Mouse (Mus musculus): ENCODE results near the gene Dtnbp1.

Dtnbp1 gene

GRCm38 (mm10) chr13:44948320-44949250 is 53.4 kb downstream of the Dtnbp1 start:
- DNase-seq (ENCODE audit: low spot score), result no peak

GRCm38 (mm10) chr13:44946880-44947635 is 54.9 kb downstream of the Dtnbp1 start:
- DNase-seq (ENCODE audit: low spot score), result no peak

GRCm38 (mm10) chr13:44943618-44944017 is 58.3 kb downstream of the Dtnbp1 start:
- DNase-seq (ENCODE audit: low spot score), result no peak

GRCm38 (mm10) chr13:44939326-44940035 is 62.5 kb downstream of the Dtnbp1 start:
- DNase-seq (ENCODE audit: low spot score), result no peak

GRCm38 (mm10) chr13:44937681-44938080 is 64.3 kb downstream of the Dtnbp1 start:
- no peak for DNase-seq (ENCODE audit: low spot score)

GRCm38 (mm10) chr13:44933575-44933974 is 68.4 kb downstream of the Dtnbp1 start:
- DNase-seq (ENCODE audit: low spot score), result no peak

GRCm38 (mm10) chr13:44932307-44933264 is 69.4 kb downstream of the Dtnbp1 start:
- DNase-seq (ENCODE audit: low spot score), result no peak

- no peak for DNase-seq (ENCODE audit: low spot score)
Observed at GRCm38 (mm10) chr13:44926311-44926710, 75.6 kb downstream of the Dtnbp1 start.

GRCm38 (mm10) chr13:44925173-44925572 is 76.8 kb downstream of the Dtnbp1 start:
- DNase-seq (ENCODE audit: low spot score), result no peak

- DNase-seq (ENCODE audit: low spot score), result no peak
Observed at GRCm38 (mm10) chr13:44924042-44924441, 77.9 kb downstream of the Dtnbp1 start.

- DNase-seq (ENCODE audit: low spot score), result no peak
Observed at GRCm38 (mm10) chr13:44921721-44922120, 80.2 kb downstream of the Dtnbp1 start.

- DNase-seq (ENCODE audit: low spot score), result no peak
Observed at GRCm38 (mm10) chr13:44921095-44921494, 80.9 kb downstream of the Dtnbp1 start.

GRCm38 (mm10) chr13:44918269-44918668 is 83.7 kb downstream of the Dtnbp1 start:
- no peak for DNase-seq (ENCODE audit: low spot score)

GRCm38 (mm10) chr13:44917202-44917601 is 84.7 kb downstream of the Dtnbp1 start:
- no peak for DNase-seq (ENCODE audit: low spot score)

GRCm38 (mm10) chr13:44915945-44916344 is 86.0 kb downstream of the Dtnbp1 start:
- DNase-seq (ENCODE audit: low spot score), result no peak

GRCm38 (mm10) chr13:44915382-44915781 is 86.6 kb downstream of the Dtnbp1 start:
- DNase-seq (ENCODE audit: low spot score), result no peak

GRCm38 (mm10) chr13:44913560-44913959 is 88.4 kb downstream of the Dtnbp1 start:
- DNase-seq (ENCODE audit: low spot score), result no peak

- no peak for DNase-seq (ENCODE audit: low spot score)
Observed at GRCm38 (mm10) chr13:44912851-44913250, 89.1 kb downstream of the Dtnbp1 start.

GRCm38 (mm10) chr13:44908790-44909189 is 93.2 kb downstream of the Dtnbp1 start:
- DNase-seq (ENCODE audit: low spot score), result no peak

- DNase-seq (ENCODE audit: low spot score), result peak; percentile 62
Observed at GRCm38 (mm10) chr13:44907702-44908101, 94.2 kb downstream of the Dtnbp1 start.

- no peak for DNase-seq (ENCODE audit: low spot score)
Observed at GRCm38 (mm10) chr13:44906141-44906540, 95.8 kb downstream of the Dtnbp1 start.

Measured in ovary, postnatal 10 days (tissue).